Mouse (Mus musculus): Measurements from ENCODE around the gene Gm49510. TPM values are rescaled to one million over a fixed set of nuclear protein-coding genes. Genes with fewer than 3 reads are reported as not detected.

Gm49510 gene
- not detected for total RNA-seq (2022)

DNA sequence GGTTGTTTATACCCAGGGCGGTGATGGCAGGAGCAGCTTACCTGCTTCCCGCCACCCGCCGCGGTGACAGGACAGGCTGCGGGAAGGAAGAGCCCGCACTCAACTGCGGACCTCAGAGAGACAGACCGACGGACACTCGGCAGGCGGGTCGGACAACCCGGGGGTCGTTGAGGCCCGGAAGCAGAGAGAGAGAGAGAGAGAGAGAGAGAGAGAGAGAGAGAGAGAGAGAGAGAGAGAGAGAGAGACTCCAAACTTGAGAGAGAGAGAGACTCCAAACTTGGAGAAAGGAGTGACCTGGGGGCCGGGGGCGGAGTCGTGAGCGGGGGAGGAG is at the start of gene Gm49510:
Gene Gm49510 (plus strand): TSS at position 259 of the 331 bp plus-strand sequence.
- no peak for DNase-seq (ENCODE audit: low spot score in 2 of 2)

DNA sequence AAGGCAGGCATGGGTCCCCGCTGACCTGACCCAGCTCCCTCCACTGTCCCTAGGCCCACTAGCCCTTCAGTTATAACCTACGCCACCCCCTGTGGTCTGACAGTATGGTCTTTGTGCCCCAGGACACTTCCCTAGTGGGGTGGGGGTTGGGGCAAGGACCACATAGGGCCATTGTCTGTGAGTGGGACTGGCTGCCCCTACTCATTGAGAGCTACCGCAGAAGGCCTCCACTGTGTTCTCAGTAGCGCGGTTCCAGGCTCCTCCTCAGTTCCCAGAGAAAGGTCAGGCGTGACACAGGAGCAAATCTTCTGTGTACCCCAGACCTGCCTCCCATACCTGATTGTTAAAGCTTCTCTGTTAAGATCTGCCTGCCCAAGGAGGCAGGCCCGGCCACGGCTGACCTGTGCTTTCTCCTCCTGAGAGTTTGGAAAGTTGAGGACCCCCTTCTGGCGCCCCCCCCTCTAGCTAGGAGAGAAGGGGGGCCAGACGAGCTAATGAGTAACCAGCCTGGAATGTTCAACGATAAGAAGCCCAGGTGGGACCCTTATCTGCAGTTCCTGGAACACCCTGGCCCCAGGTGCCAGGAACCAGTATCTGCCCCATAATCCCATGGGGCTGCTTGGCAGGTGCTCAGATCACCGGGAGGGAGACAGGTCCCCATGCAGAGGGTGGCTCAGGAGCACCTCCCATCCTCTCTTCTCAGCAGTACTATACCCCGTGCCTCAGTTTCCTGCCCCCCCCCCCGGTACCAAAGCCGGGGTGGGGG is 49.2 kb upstream of the Gm49510 start:
- no peak for DNase-seq (ENCODE audit: low spot score in 2 of 2)

DNA sequence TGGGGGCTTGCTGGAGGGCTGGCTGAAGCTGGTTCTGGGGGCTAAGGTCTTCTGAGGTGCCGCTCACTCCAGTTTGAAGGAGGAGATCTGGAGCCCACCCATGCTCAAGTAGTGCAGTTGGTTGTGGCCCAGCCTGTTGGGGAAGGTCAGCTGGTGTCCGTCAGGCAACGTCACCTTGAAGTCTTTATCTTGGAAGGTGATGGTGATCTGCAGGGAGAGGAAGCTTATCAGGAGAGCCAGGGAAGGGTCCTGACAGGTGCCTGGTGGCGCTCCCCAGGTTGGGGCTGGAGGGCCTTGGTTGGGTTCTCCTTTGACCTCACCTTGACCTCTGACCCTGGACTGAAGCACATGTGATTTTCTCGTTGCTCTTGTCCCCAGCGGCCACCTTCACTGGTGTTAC is 48.5 kb upstream of the Gm49510 start:
- DNase-seq (ENCODE audit: low spot score in 2 of 2): no peak

DNA sequence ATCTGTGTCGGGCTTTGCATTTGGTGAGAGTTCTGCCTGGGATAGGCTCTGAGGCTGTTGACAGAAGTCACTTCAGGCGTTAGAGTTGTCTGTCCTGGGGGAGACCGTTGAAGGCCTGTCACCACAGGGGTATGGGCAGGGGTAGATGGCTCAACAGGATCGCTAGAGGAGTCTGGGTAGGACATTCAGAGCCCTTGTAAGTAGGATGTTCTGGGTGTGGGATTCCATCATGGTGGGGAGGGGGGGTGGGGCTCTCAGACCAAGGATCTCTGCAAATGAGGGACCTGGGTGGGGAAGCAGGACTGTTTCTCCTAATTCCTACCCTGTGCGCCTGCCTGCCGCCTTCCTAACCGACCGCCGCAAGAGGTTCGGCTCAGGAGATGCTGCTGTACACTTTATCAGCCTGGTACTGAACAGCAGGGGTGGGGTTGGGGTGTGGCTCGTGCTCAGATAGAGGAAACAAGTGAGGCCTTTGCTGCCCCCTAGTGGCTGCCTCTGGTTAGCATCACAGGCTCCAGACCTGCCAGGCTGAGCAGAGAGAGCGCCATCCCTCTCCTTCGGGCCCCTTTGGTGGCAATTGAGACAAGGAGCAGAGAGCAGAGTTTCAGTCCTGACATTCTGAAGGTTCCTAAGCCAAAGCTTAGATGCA is 47.8 kb upstream of the Gm49510 start:
- peak; percentile 83 to 87 for DNase-seq (ENCODE audit: low spot score in 2 of 2)

DNA sequence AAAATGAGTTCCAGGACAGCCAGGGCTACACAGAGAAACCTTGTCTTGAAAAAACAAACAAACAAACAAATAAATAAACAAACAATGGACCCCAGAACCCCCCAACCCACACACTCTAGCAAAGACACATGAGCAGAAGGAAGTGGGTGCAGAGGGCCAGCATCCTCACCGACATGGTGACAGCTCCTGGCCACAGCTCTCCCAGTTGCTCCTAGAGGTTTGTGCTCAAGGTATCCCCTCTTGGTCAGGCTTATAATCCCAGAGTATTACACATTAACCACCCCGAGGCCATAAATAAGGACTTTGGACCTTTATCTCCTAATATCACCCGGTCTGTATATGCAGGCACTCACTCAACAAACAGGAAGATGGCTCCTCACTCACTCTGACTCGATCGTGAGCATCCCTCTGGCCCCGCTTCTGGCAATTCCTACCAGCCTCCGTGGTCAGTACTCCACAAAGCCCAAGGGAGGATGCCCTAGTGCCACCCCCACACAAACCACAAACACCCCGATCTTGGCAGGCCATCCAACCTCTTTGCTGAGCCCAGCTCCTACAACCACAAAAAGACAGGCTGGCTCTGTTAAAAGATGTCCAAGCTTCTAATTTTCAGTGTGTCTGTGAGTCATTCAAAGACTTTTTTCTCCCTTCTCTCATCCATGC is 44.0 kb upstream of the Gm49510 start, which contains the start of gene Lgals2:
Gene Lgals2 (minus strand): TSS at position 227 of the 663 bp plus-strand sequence.
- no peak for DNase-seq (ENCODE audit: low spot score in 2 of 2)

DNA sequence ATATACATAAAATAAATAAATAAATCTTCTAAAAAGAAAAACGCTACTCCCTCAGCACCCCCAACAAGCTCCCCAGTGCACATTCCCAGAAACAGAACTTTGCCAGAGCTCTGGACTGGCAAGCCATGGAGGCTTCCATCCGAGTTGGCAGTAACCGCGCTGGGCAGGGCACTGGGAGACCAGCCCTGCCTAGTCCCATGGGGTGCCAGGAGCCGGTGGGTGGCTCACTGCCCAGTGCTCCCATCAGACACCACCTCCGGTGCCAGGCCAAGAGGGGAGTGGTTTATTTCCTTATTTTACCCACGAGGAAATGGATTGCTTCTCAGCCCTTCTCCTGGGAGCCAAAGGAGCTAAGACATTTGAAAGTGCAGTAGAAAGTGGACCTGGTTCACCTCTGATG is 42.5 kb upstream of the Gm49510 start:
- peak; percentile 60 to 81 for DNase-seq (ENCODE audit: low spot score in 2 of 2)

DNA sequence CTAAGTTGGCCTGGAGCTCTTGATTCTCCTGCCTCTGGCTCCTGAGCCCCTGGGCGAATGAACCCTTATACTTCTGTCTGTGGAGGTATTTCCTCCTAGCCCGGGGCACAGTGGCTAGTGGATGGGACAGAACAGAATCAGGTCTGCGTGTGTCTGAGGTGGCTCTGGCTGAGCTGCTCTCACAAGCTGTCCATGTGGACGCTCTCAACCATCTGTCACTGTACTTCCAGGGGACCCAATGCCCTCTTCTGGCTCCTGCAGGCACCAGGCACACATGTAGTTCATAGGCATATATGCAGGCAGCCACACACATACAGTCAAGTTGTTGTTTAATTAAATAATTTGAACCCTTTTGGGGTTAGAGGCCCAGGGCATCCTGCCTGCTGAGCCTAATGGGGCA is 40.2 kb upstream of the Gm49510 start:
- DNase-seq (ENCODE audit: low spot score in 2 of 2): no peak

DNA sequence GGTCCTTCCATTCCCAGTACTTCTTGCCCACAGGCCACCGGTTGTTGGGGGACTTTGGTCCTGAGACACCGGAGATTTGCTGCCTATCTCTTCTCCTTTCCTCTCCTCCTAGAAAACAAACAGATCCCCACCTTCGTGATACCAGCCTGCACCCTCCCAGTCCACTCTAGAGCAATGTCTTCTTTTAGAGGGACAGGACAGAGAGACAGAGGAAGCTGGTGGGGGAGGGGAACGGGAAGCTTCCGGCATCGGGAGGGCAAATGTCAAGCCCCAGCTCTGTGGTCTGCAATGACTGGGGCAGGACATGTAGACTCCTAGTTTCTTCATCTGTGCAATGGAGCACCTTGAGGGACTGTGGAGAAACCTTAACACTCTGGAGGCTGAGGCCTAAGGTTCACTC is 39.8 kb upstream of the Gm49510 start:
- no peak for DNase-seq (ENCODE audit: low spot score in 2 of 2)

DNA sequence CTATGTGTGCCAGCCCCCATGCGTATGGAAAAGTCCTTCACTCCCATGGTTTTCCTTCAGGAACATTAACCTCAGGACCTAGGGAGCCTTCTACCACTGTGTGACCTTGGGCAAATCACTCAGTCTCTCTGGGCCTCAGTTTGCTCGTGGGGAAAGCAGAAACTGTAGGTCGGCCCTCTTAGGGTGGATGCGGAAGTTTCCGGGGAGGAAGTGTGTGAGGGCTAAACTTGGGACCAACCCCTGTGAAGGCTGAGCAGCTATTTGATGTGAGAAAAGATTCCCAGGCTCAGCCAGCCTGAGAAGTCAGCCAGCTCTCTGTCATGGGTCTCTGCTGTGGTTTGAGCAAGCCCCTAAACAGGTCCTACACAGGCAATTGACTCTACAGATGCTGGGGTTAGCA is 37.2 kb upstream of the Gm49510 start:
- DNase-seq (ENCODE audit: low spot score in 2 of 2): no peak

DNA sequence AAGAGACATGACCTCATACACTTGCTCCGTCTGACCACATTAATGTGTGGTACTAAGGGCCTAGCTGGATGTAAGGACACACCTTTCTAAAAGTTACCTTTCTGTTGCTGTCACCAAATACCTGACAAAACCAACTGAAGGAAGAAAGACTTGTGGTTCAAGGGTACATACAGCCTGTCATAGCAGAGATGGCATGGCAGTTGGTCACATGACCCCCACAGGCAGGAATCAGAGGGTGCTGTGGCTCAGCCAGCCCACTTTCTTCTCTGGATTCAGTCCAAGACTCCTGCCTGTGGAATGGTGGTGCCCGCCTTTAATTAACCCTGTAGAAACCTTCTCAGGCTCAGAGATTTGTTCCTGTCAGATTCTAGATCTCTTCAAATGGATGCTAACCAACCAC is 36.3 kb upstream of the Gm49510 start:
- no peak for DNase-seq (ENCODE audit: low spot score in 2 of 2)

DNA sequence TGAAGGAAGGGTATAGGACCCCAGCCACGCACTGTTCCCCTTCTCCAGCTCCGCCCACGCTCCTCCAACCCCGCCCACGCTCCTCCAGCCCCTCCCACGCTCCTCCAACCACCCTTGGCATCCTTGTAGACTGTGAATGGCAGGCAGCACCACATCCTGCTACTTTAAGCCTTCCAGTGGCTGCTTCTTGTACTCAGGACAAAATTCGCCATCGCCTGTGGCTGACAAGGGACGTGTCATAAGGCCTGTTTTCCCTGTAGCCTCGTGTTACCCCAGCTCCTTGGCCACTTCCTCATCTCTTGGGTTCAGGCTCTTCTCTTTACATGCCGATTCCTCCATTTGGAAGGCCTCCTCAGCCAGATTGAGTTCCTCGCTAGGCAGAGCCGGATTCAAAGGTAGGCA is 35.6 kb upstream of the Gm49510 start:
- no peak for DNase-seq (ENCODE audit: low spot score in 2 of 2)

DNA sequence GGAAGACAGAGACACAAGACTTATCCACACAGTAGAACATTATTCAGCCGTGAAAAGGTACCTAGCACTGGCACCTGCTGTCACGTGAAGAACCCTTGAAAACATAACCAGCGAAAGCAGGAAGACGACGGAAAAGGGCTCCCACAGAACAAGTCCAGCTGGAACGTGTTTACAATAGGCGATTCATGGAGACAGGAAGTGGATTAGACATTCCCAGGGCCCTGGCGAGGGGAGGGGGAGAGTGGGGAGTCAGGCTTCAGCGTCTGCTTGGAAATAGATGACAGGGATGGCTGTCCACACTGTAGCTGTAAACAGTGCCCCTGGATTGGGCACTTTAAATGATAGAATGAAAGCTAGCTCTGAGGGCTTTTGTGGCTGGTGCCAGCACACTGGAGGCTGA is 31.1 kb upstream of the Gm49510 start:
- no peak for DNase-seq (ENCODE audit: low spot score in 2 of 2)

DNA sequence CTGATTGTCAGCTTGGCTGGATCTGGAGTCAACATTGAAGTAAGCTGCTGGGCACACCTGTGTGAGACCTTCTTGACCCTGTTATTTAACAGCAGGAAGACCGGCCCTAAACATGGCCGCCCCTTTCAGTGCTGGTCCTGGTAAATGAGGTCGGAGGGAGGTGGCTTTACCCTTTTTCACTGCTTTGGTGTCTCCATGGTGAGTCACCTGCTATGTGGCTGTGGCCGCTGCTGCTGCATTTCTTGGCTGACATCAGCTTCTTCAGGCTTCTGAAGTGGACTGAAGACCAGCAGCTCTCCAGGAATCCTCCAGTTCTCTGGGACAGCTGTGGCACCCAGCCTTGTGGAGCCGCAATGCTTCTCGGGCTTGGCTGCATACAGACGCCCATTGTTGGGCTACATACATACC is 30.6 kb upstream of the Gm49510 start:
- DNase-seq (ENCODE audit: low spot score in 2 of 2): no peak

DNA sequence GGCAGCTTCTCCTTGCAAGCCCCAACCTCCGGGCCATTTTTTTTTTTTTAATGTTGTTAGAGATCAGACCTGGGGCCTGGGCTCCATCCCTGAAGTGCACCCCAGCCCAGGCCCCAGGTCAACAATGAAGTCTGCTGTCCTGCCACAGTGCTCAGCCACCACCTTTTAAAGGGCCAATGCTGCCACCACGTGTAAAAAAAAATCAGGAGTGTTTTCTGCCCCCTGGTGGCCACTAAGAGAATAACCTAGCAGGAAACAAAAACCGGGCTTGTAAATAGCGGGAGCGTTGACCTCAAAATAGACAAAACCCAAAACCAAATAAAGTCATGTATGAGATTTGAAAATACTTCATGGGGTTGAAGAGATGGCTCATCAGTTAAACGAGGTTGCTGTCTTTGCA is 29.7 kb upstream of the Gm49510 start:
- DNase-seq (ENCODE audit: low spot score in 2 of 2): no peak

DNA sequence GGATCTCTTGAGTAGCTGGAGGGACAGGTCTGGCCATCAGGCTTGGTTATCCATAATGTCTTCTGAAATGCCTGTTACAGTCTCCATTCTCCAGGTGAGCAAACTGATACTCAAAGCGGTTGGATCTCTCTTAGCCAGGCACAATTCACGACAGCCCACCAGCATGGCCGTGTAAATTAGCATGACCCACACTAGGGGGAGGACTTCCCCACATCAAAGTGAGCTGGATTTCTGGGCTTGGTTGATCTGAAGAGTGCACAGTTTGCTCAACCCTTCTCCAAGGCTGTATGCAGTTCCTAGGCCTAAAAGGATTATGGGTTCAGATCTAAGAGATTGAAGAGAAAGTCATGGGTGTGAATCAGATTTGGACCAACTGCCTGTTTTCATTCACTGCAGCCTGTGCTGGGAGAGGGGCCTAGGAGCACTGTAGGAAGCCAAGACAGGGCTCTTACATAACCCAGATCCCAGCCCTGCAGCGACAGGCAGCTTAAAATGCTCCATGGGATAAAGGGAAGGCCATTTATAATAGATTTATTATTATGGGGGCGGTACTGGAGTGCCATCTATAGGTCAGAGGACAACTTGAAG is 27.4 kb upstream of the Gm49510 start:
- DNase-seq (ENCODE audit: low spot score in 2 of 2): no peak

DNA sequence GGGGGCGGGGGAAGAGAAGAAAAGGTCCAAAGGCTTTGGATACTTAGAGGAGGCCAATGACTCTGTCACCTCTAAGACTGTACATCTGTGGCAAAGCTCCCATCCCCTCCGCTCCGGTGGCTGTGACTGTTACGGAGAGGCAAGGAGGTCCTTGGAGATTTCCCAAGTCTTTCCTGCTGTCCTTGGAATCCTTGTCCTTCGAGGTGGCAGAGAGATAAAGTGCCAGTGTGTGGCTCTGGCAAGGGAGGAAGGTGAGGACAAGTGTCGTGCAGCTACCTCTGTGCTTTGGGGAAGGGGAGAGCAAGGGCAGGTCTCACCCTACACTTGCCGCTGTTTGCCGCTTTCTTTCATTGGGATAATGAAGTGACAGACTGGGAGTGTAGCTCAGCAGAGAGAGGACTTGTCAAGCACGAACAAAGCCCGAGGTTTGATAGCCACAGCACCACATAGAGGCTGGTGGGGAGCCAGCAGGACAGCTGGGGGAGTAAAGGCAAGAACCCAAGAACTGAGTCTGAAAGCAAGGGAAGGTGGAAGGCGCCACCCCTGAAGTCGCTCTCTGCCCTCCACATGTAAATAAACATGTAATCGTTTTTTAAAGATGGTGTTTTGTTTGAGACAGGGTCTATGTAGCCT is 25.5 kb upstream of the Gm49510 start:
- no peak for DNase-seq (ENCODE audit: low spot score in 2 of 2)

DNA sequence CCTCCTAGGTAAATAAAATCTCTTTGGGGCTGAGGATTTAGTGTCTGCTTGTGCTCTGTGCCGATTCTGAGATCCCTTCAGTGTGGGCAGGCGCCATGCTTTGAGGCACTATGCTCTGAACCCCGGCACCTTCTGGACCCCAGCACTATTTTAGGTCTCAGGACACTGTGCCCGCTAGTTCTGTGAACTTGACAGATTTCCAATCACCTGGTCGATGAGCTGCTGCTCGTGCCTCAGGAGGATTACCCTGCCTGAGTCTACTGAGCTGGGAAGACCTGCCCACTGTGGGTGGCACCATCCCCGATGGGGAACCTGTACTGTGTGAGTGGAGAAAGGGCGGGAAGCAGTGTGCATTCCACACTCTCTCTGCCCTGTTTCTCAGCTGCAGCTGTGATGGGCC is 24.5 kb upstream of the Gm49510 start:
- no peak for DNase-seq (ENCODE audit: low spot score in 2 of 2)

DNA sequence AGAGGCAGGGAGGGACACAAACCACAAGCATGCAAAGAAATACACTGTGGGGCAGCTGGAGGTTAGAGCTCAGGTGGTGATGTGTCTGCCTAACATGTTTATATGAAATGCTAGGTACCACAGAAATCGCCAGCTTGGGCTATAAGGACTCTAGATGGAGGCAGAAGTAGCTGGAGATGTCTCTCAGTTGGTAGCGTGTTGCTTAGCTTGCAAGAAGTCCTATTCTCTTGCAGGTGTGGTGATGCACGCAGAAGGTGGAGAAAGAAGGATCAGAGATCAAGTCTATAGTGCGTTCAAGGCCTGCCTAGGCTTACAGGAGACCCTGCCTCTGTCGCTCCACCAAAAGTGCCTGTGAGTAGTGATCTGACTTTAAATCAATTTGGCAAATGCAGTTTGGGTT is 23.9 kb upstream of the Gm49510 start:
- no peak for DNase-seq (ENCODE audit: low spot score in 2 of 2)

DNA sequence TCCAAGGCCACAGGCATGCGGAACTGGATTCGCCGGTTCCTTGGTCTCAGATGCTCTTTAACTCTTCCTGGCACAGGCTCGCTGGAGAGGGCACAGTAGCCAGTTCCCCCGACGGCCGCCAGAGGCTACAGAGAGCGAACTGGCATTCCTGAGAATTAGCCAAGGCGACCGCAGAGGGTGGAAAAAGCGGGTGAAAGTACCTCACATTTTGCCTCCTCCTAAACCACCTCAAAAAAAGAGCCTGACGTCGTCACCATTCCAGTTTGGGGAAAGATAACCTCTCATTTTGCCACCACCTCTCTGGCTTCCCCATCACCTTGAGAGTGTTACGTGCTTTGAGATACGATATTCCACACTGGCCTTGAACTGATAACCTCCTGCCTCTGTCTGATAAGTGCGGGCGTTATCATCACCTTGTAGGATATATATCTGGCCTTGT is 23.2 kb upstream of the Gm49510 start:
- peak; percentile 57 to 64 for DNase-seq (ENCODE audit: low spot score in 2 of 2)

DNA sequence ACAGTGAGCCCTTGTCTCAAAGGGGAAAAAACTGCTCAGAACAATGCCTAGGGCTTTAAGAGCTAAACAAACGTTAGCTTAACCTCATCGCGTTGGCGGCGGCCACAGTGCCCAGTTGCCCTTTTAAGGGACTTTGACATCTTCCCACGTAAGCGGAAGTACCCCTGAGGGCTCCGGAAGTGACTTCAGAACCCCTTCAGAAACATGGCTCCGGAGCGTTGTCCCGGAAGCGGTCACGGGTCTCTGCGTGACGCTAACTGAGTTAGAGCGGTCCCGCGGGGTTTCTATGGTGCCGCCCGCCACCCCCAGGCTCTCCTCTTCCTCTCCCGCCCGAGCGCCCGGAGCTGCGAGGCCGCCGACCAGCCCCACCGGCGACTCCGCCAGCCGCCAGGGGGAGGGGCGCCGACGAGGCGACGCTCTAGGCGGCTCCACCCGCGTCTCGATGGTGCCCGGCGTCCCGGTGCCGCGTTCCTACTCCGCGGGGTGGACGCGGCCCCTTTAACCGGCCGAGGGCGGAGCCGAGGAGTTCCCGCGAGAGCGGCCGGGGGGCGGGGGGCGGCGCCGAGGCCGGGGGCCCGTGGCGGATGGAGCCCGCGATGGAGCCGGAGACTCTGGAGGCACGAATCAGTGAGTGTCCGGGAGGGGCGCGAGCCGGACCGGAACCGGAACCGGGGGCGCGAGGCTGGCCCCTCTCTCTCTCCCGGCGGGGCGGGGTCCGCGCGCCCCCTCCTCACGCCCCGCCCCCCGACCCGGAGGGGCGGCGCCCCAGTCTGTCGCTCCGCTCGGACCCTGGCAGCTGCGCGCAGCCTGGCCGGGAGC is 22.3 kb upstream of the Gm49510 start, which contains the start of gene Gga1:
Gene Gga1 (plus strand): TSS at position 200 of the 819 bp plus-strand sequence.
- peak; percentile 90 to 91 for DNase-seq (ENCODE audit: low spot score in 2 of 2)
